Mouse (Mus musculus) midbrain, embryonic 14.5 days (tissue): ENCODE measurements around the gene Plxnd1. TPM values are rescaled to one million over a fixed set of nuclear protein-coding genes. Genes with fewer than 3 reads are reported as not detected.

Source experiments
- ATAC-seq: fragments of 200-750 bp; cut with Nextera tagmentation; 2 replicates; pipeline ENCODE4 v1.8.0; 2017; ENCODE audit warnings: moderate number of reproducible peaks, moderate library complexity; ENCODE audit not compliant: low FRiP score, low TSS enrichment
- DNase-seq: peaks from one replicate; pipeline ENCODE4 v3.0.0-alpha.2; 2015
- H3K27ac ChIP-seq: fragments of 300-500 bp; sonication (generic); replicated peaks from 2 replicates; pipeline ENCODE4 v1.5.1; 2014; ENCODE audit warnings: mild to moderate bottlenecking, low read depth, low read length, moderate library complexity
- H3K27me3 ChIP-seq: fragments of 300-500 bp; sonication (generic); 2 replicates; pipeline ENCODE4 v1.6.1; 2014; ENCODE audit warnings: low read length, control low read depth, mixed read lengths; ENCODE audit not compliant: control insufficient read depth, insufficient read depth
- H3K36me3 ChIP-seq: fragments of 300-500 bp; sonication (generic); 2 replicates; pipeline ENCODE4 v1.6.1; 2014; ENCODE audit warnings: low read length, control low read depth; ENCODE audit not compliant: control insufficient read depth, insufficient read depth
- H3K4me1 ChIP-seq: fragments of 300-500 bp; sonication (generic); 2 replicates; pipeline ENCODE4 v1.6.1; 2014; ENCODE audit warnings: mild to moderate bottlenecking, antibody characterized with exemption, low read length, control low read depth; ENCODE audit not compliant: control insufficient read depth, insufficient read depth
- H3K4me2 ChIP-seq: fragments of 300-500 bp; sonication (generic); 2 replicates; pipeline ENCODE4 v1.6.1; 2014; ENCODE audit warnings: mild to moderate bottlenecking, low read length, moderate library complexity
- H3K4me3 ChIP-seq: fragments of 300-500 bp; sonication (generic); replicated peaks from 2 replicates; pipeline ENCODE4 v1.5.1; 2014; ENCODE audit warnings: low read depth, low read length
- H3K9ac ChIP-seq: fragments of 300-500 bp; sonication (generic); replicated peaks from 2 replicates; pipeline ENCODE4 v1.6.1; 2014; ENCODE audit warnings: mild to moderate bottlenecking, low read length, moderate library complexity
- H3K9me3 ChIP-seq: fragments of 300-500 bp; sonication (generic); 2 replicates; pipeline ENCODE4 v1.6.1; 2016; ENCODE audit warnings: low read length, control low read depth, mixed read lengths; ENCODE audit not compliant: control insufficient read depth
- WGBS: fragments of 180-500 bp; shearing (Covaris S2); extraction: QIAGEN DNeasy Blood & Tissue Kit; methylation state at CpG from one replicate; pipeline ENCODE4 v1.1.7; 2014; 5-methylcytosine and 5-hydroxymethylcytosine counted together
- polyA plus RNA-seq: library from polyadenylated mRNA; unstranded; fragments of >200 nt; fragmentation: Nextera tagmentation; extraction: Ambion mirVana; gene quantifications from 2 replicates; pipeline ENCODE4 v1.2.1, GENCODE M21; 2014

Gene Plxnd1
- polyA plus RNA-seq, 1 experiment from 2014 or later, result 9.0 TPM

GRCm38 (mm10) chr6:115960322-115960721, 34.5 kb downstream of the Plxnd1 start:
- no peaks in the 10 kb centered on the region for H3K9me3 ChIP-seq
- 92% methylated on average over 19 of the region's 19 CpGs for WGBS
- no peaks in the 10 kb centered on the region for H3K27me3 ChIP-seq
- no peak for DNase-seq
- ATAC-seq, result no peak
- H3K36me3 ChIP-seq, result no peaks in the 10 kb centered on the region
- H3K4me2 ChIP-seq, result no peak overlapping the region
- no peak overlapping the region for H3K27ac ChIP-seq
- H3K9ac ChIP-seq, result no peak overlapping the region
- no peak overlapping the region for H3K4me3 ChIP-seq
- 0 out of 2 replicates have a peak, but pooled peaks cover 7% of the 10 kb centered on the region for H3K4me1 ChIP-seq

GRCm38 (mm10) chr6:115959151-115959691, 35.6 kb downstream of the Plxnd1 start:
- H3K27ac ChIP-seq, result no peak overlapping the region
- DNase-seq (no peak), ATAC-seq (no peak)
- no peak overlapping the region for H3K4me3 ChIP-seq
- no peaks in the 10 kb centered on the region for H3K9me3 ChIP-seq
- H3K9ac ChIP-seq, result no peak overlapping the region
- 0 out of 2 replicates have a peak, but pooled peaks cover 7% of the 10 kb centered on the region for H3K4me1 ChIP-seq
- H3K27me3 ChIP-seq, result no peaks in the 10 kb centered on the region
- 82% methylated on average over 7 of the region's 7 CpGs for WGBS
- H3K4me2 ChIP-seq, result no peak overlapping the region
- H3K36me3 ChIP-seq, result no peaks in the 10 kb centered on the region

DNA sequence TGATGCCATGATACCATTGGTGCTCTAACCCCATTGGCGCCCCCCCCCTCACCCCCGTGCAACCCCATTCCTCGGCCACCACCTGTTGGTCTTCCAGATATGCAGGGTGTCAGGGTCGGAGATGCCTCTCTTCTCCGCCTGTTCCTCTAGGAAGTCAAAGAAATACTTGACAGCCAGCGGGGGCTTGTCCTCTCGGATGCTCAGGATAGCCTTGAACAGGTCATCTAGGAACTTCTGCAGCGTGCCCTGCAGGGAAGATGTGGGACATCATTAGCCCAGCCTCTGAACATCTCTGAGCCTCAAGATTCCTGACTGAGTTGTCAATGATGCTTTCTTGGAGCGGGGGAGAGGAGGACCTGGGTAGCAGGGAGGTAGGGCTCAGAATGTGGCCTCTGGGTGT, 36.4 kb downstream of the Plxnd1 start:
- no peaks in the 10 kb centered on the region for H3K27me3 ChIP-seq
- no peak overlapping the region for H3K27ac ChIP-seq

DNA sequence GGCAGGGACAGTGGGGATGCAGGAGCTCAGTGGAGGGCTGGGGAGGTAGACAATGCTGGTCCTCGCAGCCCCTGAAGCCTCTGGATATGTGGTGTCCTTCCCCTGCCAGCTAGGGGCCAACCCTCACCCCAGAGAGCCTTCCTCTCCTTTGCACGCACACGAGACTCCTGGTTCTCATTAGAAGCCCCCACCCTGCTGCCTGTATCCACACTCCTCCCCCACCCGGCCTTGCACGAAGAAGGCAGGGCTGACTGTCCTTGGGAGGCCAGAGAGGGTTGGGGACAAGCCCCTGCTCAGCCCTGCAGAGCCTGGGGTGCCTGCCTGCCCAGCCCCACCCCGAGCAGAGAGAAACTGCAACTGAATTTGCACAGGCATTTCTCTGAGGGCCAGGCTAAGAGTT, 37.1 kb downstream of the Plxnd1 start:
- no peak for ATAC-seq
- no peak overlapping the region for H3K9ac ChIP-seq
- WGBS, result 49% methylated on average over 6 of the region's 6 CpGs
- DNase-seq, result no peak
- no peak overlapping the region for H3K4me3 ChIP-seq
- H3K9me3 ChIP-seq, result no peaks in the 10 kb centered on the region
- H3K4me1 ChIP-seq, result 0 out of 2 replicates have a peak, but pooled peaks cover 7% of the 10 kb centered on the region
- H3K4me2 ChIP-seq, result no peak overlapping the region
- no peak overlapping the region for H3K27ac ChIP-seq
- H3K36me3 ChIP-seq, result no peaks in the 10 kb centered on the region
- no peaks in the 10 kb centered on the region for H3K27me3 ChIP-seq

More for the DNA sequence above, 36.4 kb downstream of the Plxnd1 start:
- Histone ChIP-seq H3K4me1 (0 out of 2 replicates have a peak, but pooled peaks cover 7% of the 10 kb centered on the region), H3K36me3 (no peaks in the 10 kb centered on the region), H3K4me3 (no peak overlapping the region), H3K9ac (no peak overlapping the region), H3K9me3 (no peaks in the 10 kb centered on the region), H3K4me2 (no peak overlapping the region)
- 92% methylated on average over 9 of the region's 9 CpGs for WGBS
- DNase-seq (no peak), ATAC-seq (no peak)

GRCm38 (mm10) chr6:115956922-115957601, 37.7 kb downstream of the Plxnd1 start:
- Histone ChIP-seq H3K4me2 (no peak overlapping the region), H3K27ac (no peak overlapping the region), H3K36me3 (no peaks in the 10 kb centered on the region), H3K4me1 (0 out of 2 replicates have a peak, but pooled peaks cover 7% of the 10 kb centered on the region), H3K9ac (no peak overlapping the region), H3K9me3 (no peaks in the 10 kb centered on the region), H3K27me3 (no peaks in the 10 kb centered on the region), H3K4me3 (no peak overlapping the region)
- ATAC-seq (0 out of 2 replicates have a peak, but pooled peaks have one; percentile 22), DNase-seq (peak; percentile 39)
- 44% methylated on average over 16 of the region's 16 CpGs for WGBS

GRCm38 (mm10) chr6:115956418-115956921, 38.3 kb downstream of the Plxnd1 start:
- H3K4me2 ChIP-seq, result no peak overlapping the region
- 0 out of 2 replicates have a peak, but pooled peaks cover 7% of the 10 kb centered on the region for H3K4me1 ChIP-seq
- no peak for ATAC-seq
- no peak for DNase-seq
- H3K27ac ChIP-seq, result no peak overlapping the region
- H3K9me3 ChIP-seq, result no peaks in the 10 kb centered on the region
- no peak overlapping the region for H3K4me3 ChIP-seq
- no peaks in the 10 kb centered on the region for H3K36me3 ChIP-seq
- WGBS, result 90% methylated on average over 13 of the region's 13 CpGs
- no peaks in the 10 kb centered on the region for H3K27me3 ChIP-seq
- no peak overlapping the region for H3K9ac ChIP-seq

DNA sequence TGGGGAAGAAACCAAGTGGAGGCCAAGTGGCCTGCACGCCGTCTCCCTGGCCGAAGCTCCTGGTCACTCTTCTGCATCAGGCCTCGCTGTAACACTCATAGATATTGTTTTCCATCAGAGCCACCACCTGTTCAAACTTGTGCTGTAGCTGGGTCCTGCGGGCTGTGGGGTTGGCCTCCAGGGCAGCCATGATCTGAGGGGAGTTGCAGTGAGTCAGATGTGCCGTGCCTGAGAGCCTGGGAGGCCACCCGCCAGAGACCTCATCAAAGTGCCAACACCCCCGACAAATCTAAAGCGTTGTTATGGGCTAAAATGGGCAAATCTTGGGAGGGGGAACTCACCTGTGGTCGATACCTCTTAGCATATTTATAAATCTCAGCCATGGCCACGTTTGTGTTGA, 39.1 kb downstream of the Plxnd1 start:
- ATAC-seq, result no peak
- no peaks in the 10 kb centered on the region for H3K9me3 ChIP-seq
- no peak overlapping the region for H3K9ac ChIP-seq
- H3K4me2 ChIP-seq, result no peak overlapping the region
- no peak for DNase-seq
- no peak overlapping the region for H3K4me3 ChIP-seq
- 81% methylated on average over 11 of the region's 11 CpGs for WGBS
- no peak overlapping the region for H3K27ac ChIP-seq
- no peaks in the 10 kb centered on the region for H3K36me3 ChIP-seq
- 0 out of 2 replicates have a peak, but pooled peaks cover 7% of the 10 kb centered on the region for H3K4me1 ChIP-seq
- no peaks in the 10 kb centered on the region for H3K27me3 ChIP-seq

- H3K9me3 ChIP-seq, result no peaks in the 10 kb centered on the region
- no peak for DNase-seq
- WGBS, result 87% methylated on average over 4 of the region's 4 CpGs
- H3K9ac ChIP-seq, result no peak overlapping the region
- H3K4me3 ChIP-seq, result no peak overlapping the region
- H3K4me1 ChIP-seq, result 0 out of 2 replicates have a peak, but pooled peaks cover 7% of the 10 kb centered on the region
- H3K27me3 ChIP-seq, result no peaks in the 10 kb centered on the region
- no peaks in the 10 kb centered on the region for H3K36me3 ChIP-seq
- ATAC-seq, result no peak
- no peak overlapping the region for H3K27ac ChIP-seq
- H3K4me2 ChIP-seq, result no peak overlapping the region
These were observed 39.6 kb downstream of the Plxnd1 start for GRCm38 (mm10) chr6:115955169-115955568.
